Mouse (Mus musculus): ENCODE data around the gene Lamtor3.
"Not testable (repeated sequence)": the region's sequence is repeated elsewhere in the genome, so short reads cannot be mapped to it uniquely, and the experiment has no call there.

The Lamtor3 gene

GRCm38 (mm10) chr3:137963508-137963907, 45.2 kb downstream of the Lamtor3 start:
- DNase-seq (ENCODE audit: low read depth) = no peak

- not testable (repeated sequence) for DNase-seq (ENCODE audit: low read depth)
Measured at GRCm38 (mm10) chr3:137964014-137964413, 45.7 kb downstream of the Lamtor3 start.

- DNase-seq (ENCODE audit: low read depth) = no peak
Measured at GRCm38 (mm10) chr3:137968105-137968819, 50.0 kb downstream of the Lamtor3 start.

GRCm38 (mm10) chr3:137968820-137969486, 50.6 kb downstream of the Lamtor3 start:
- DNase-seq (ENCODE audit: low read depth) = no peak

GRCm38 (mm10) chr3:137969951-137970350, 51.6 kb downstream of the Lamtor3 start:
- no peak for DNase-seq (ENCODE audit: low read depth)

GRCm38 (mm10) chr3:137972224-137972623, 53.9 kb downstream of the Lamtor3 start:
- DNase-seq (ENCODE audit: low read depth) = no peak

GRCm38 (mm10) chr3:137972989-137973388, 54.7 kb downstream of the Lamtor3 start:
- DNase-seq (ENCODE audit: low read depth) = no peak

GRCm38 (mm10) chr3:137974306-137974705, 56.0 kb downstream of the Lamtor3 start:
- no peak for DNase-seq (ENCODE audit: low read depth)

- no peak for DNase-seq (ENCODE audit: low read depth)
Measured at GRCm38 (mm10) chr3:137975435-137975834, 57.1 kb downstream of the Lamtor3 start.

GRCm38 (mm10) chr3:137975856-137976423, 57.6 kb downstream of the Lamtor3 start:
- no peak for DNase-seq (ENCODE audit: low read depth)

GRCm38 (mm10) chr3:137976943-137977628, 58.8 kb downstream of the Lamtor3 start:
- DNase-seq (ENCODE audit: low read depth) = no peak

GRCm38 (mm10) chr3:137977629-137978041, 59.3 kb downstream of the Lamtor3 start:
- DNase-seq (ENCODE audit: low read depth) = no peak

GRCm38 (mm10) chr3:137978233-137978632, 59.9 kb downstream of the Lamtor3 start:
- no peak for DNase-seq (ENCODE audit: low read depth)
